18 mouse cellular contexts compared by ENCODE assay signal in the genomic region with DNA sequence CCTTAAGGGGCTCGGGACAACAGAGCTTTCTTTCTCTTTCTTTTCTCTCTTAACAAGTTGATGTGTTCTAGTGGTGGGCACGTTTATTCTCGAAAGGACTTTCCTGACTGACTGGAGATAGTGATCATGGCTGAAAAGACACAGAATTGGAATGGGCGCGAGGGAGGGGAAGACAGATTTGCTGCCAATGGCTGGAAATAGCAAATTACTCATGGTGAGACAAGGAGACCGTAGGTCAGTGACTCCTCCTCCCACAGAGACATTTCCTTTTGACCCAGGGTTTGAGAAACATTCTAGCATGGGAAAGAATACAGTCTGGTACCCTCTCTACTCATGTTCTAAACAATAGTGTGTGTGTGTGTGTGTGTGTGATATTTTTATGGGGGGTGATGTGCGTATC. TPM values are rescaled to one million over a fixed set of nuclear protein-coding genes. Genes with fewer than 3 reads are reported as not detected.
DNase-seq lines count a peak whose midpoint lies in the region; ATAC-seq and TF ChIP-seq lines count a peak whose summit lies in the region.
"Had no signal": no experiment of that assay in that cellular context is flagged by ENCODE, and none has a peak within 500 bp of the region (broad histone marks: within the 10 kb centered on the region; RNA-seq: fewer than 3 reads in every experiment).

No protein-coding gene starts in this region.

- no peak overlapping the region for H3K4me3 ChIP-seq in heart, embryonic 15.5 days
- H3K4me3 ChIP-seq in liver, embryonic 12.5 days = no peak overlapping the region
- no peak overlapping the region for H3K4me3 ChIP-seq in C2C12 (ENCODE audit: insufficient read depth, poor library complexity, severe bottlenecking)
- peak overlapping the region; percentile 18; the same call in 1 of the 2 replicates for H3K4me3 ChIP-seq in bone marrow macrophage, adult 2 months (ENCODE audit: insufficient read depth, low read length)
- H3K4me3 ChIP-seq: embryonic facial prominence, embryonic 15.5 days; forebrain, embryonic 13.5 days; limb, embryonic 13.5 days; midbrain, embryonic 10.5 days had no signal

- DNase-seq in heart, adult 18-20 months = no peak
- DNase-seq in liver = no peak
- DNase-seq in embryo, embryonic 11 days = no peak
- DNase-seq: adrenal gland, adult 2 months; cerebellum, adult 18-20 months; kidney, postnatal 10 days; layer of hippocampus, adult 9-11 months; right cerebral cortex, adult 18-20 months; thymus, postnatal 14 days had no signal

- H3K27me3 ChIP-seq in heart, embryonic 15.5 days = no peaks in the 10 kb centered on the region
- H3K27me3 ChIP-seq in liver, embryonic 12.5 days (replicated peaks) = peaks cover 29% of the 10 kb centered on the region
- H3K27me3 ChIP-seq in C2C12 (ENCODE audit: control insufficient read depth, insufficient read depth, insufficient read length) = no peaks in the 10 kb centered on the region
- H3K27me3 ChIP-seq: embryonic facial prominence, embryonic 15.5 days; forebrain, embryonic 13.5 days; limb, embryonic 13.5 days had no signal

- H3K4me2 ChIP-seq in heart, embryonic 15.5 days = peak overlapping the region; percentile 25; the same call in 1 of the 2 replicates
- H3K4me2 ChIP-seq in liver, embryonic 12.5 days = 0 out of 2 replicates have a peak overlapping the region, but pooled peaks have one; percentile 1
- H3K4me2 ChIP-seq: embryonic facial prominence, embryonic 15.5 days; forebrain, embryonic 13.5 days; limb, embryonic 13.5 days had no signal

- H3K4me1 ChIP-seq in heart, embryonic 15.5 days (replicated peaks) = peaks cover 9% of the 10 kb centered on the region
- 0 out of 2 replicates have a peak, but pooled peaks cover 4% of the 10 kb centered on the region for H3K4me1 ChIP-seq in liver, embryonic 12.5 days
- H3K4me1 ChIP-seq in bone marrow macrophage, adult 2 months (ENCODE audit: control insufficient read depth, insufficient read depth, low read length) = peaks cover 39% of the 10 kb centered on the region
- H3K4me1 ChIP-seq: embryonic facial prominence, embryonic 15.5 days; forebrain, embryonic 13.5 days; limb, embryonic 13.5 days; midbrain, embryonic 10.5 days had no signal

- no peak overlapping the region for H3K27ac ChIP-seq in heart, embryonic 15.5 days
- no peak overlapping the region for H3K27ac ChIP-seq in liver, embryonic 12.5 days
- peak overlapping the region; percentile 55 for H3K27ac ChIP-seq in bone marrow macrophage, adult 2 months (ENCODE audit: insufficient read depth, low read depth, low read length)
- H3K27ac ChIP-seq: embryonic facial prominence, embryonic 15.5 days; forebrain, embryonic 13.5 days; limb, embryonic 13.5 days; midbrain, embryonic 10.5 days had no signal

- no peak overlapping the region for H3K9ac ChIP-seq in heart, embryonic 15.5 days
- H3K9ac ChIP-seq in liver, embryonic 12.5 days = no peak overlapping the region
- H3K9ac ChIP-seq: embryonic facial prominence, embryonic 15.5 days; forebrain, embryonic 13.5 days; limb, embryonic 13.5 days had no signal

- no peak overlapping the region for H3ac ChIP-seq in C2C12 (ENCODE audit: control insufficient read depth, insufficient read length, low read depth)

- no peaks in the 10 kb centered on the region for H3K79me2 ChIP-seq in C2C12 (ENCODE audit: control insufficient read depth, insufficient read depth)

- no peaks in the 10 kb centered on the region for H3K36me3 ChIP-seq in heart, embryonic 15.5 days
- H3K36me3 ChIP-seq in liver, embryonic 12.5 days = no peaks in the 10 kb centered on the region
- H3K36me3 ChIP-seq in C2C12 (ENCODE audit: control insufficient read depth, insufficient read depth) = no peaks in the 10 kb centered on the region
- H3K36me3 ChIP-seq: embryonic facial prominence, embryonic 15.5 days; limb, embryonic 13.5 days; midbrain, embryonic 10.5 days had no signal

- H3K79me3 ChIP-seq in C2C12 (ENCODE audit: low read depth) = no peaks in the 10 kb centered on the region

- no peak for ATAC-seq in heart, embryonic 15.5 days (replicated peaks; ENCODE audit: insufficient number of reproducible peaks, insufficient read depth, low FRiP score, low read depth)
- ATAC-seq in liver, embryonic 12.5 days = no peak
- ATAC-seq: forebrain, embryonic 13.5 days; hindbrain, embryonic 16.5 days had no signal

- TF ChIP-seq POLR2A in bone marrow macrophage, adult 2 months (IDR thresholded peaks at IDR 0.05; ENCODE audit: borderline replicate concordance, low read depth, low read length) = no peak

- no peak for TF ChIP-seq CTCF in C2C12 (IDR thresholded peaks at IDR 0.05; ENCODE audit: control insufficient read depth, insufficient read depth, insufficient read length)
- no peak for TF ChIP-seq CTCF in bone marrow macrophage, adult 2 months (IDR thresholded peaks at IDR 0.05; ENCODE audit: low read depth, low read length)

- WGBS in heart, embryonic 15.5 days = 40% methylated on average over 7 of the region's 7 CpGs
- 25% methylated on average over 7 of the region's 7 CpGs for WGBS in liver, embryonic 12.5 days (ENCODE audit: insufficient replicate concordance)

- H3K9me3 ChIP-seq in heart, embryonic 15.5 days (replicated peaks) = no peaks in the 10 kb centered on the region
- no peaks in the 10 kb centered on the region for H3K9me3 ChIP-seq in liver, embryonic 12.5 days (replicated peaks)
- H3K9me3 ChIP-seq: embryonic facial prominence, embryonic 15.5 days; forebrain, embryonic 13.5 days; limb, embryonic 13.5 days; midbrain, embryonic 10.5 days had no signal

TF ChIP-seq in C2C12, 6 proteins besides CTCF, POLR2A, EP300 and RAD21:
- TF ChIP-seq MYOG (IDR thresholded peaks at IDR 0.05; ENCODE audit: control insufficient read depth, extremely low read depth, insufficient read length) (no peak), FOSL1 (IDR thresholded peaks at IDR 0.05; ENCODE audit: insufficient read depth, low read length, poor library complexity, severe bottlenecking) (peak; percentile 12), USF1 (IDR thresholded peaks at IDR 0.05; ENCODE audit: low read depth) (no peak), MAX (IDR thresholded peaks at IDR 0.05) (no peak)
TF ChIP-seq in C2C12: peak in this region for 1.

RNA-seq across cellular contexts. Expression of gene St3gal5, which starts 46.6 kb away (rescaled TPM):
- 43.3 and 48.2 TPM in 2 replicates for polyA plus RNA-seq in heart, embryonic 15.5 days (2015; fragmentation: Nextera tagmentation; extraction: Ambion mirVana)
- total RNA-seq in heart, adult 18-20 months (2021) = 10 to 100 TPM; 62.4 to 70.3 TPM
- 166 and 181 TPM in 2 replicates for polyA plus RNA-seq in liver, embryonic 12.5 days (2016; fragmentation: Nextera tagmentation; extraction: Ambion mirVana)
- polyA plus RNA-seq in C2C12 (2012; fragmentation: generic; extraction: Trizol) = 27.6 TPM
- polyA plus RNA-seq in bone marrow macrophage, adult 2 months (2012; ENCODE audit: insufficient read depth, insufficient read length, missing spikeins) = 29.9 and 31.6 TPM in 2 replicates
